Mouse (Mus musculus): ENCODE data around the gene Gna12. TPM values are rescaled to one million over a fixed set of nuclear protein-coding genes. Genes with fewer than 3 reads are reported as not detected.

Gna12 gene
- polyA plus RNA-seq, 1 experiment from 2014 or later: 43.8 TPM

DNA sequence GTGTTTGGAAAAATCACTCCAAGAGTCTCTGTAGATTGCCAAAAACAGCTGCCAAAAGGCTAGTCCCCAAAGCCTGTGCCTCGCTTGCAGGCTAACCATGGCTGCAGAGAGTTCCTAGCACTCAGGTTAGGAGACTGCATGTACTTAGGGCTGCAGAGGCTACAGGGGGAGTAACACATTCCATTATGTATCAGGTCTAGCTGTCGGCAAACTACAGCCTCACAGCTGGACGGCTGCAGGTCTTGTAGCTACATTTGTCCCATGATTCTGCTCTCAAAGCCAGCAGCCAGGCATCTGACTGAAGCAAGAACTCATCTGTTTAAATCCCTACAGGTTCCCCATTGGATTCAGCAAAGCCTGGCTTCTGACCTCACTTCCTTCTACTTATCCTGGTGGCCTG is 35.5 kb downstream of the Gna12 start:
- WGBS: 51% methylated on average over 3 of the region's 3 CpGs
- H3K4me3 ChIP-seq (replicated peaks): no peak overlapping the region
- H3K4me2 ChIP-seq: no peak overlapping the region
- H3K36me3 ChIP-seq: no peaks in the 10 kb centered on the region
- no peak for ATAC-seq (ENCODE audit: low FRiP score)
- peak overlapping the region; percentile 51 for H3K27ac ChIP-seq (replicated peaks)
- H3K9me3 ChIP-seq (replicated peaks): no peaks in the 10 kb centered on the region
- no peaks in the 10 kb centered on the region for H3K27me3 ChIP-seq (replicated peaks)
- H3K4me1 ChIP-seq: peaks cover 67% of the 10 kb centered on the region
- H3K9ac ChIP-seq (replicated peaks): 0 out of 2 replicates have a peak overlapping the region, but pooled peaks have one; percentile 23

DNA sequence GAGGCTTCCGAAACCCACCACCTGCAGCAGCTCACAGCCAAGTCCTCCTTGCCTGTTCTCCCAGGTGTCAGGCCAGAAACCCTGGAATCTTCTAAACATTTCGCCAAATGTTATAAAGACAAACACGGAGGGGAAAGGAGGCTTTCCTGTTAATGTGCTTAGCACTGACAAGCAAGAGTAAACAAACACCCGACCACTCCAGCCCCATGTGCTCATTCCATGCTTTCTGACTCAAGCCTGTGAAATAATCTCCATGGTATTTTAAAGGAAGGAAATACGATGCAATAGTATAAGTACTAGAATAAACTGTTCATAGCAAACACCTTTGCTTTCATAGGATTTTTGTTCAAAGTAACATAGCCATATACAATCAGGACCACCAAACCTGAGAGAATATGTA is 38.0 kb downstream of the Gna12 start:
- H3K9me3 ChIP-seq (replicated peaks): no peaks in the 10 kb centered on the region
- no peak for ATAC-seq (ENCODE audit: low FRiP score)
- 55% methylated on average over 5 of the region's 5 CpGs for WGBS
- no peaks in the 10 kb centered on the region for H3K36me3 ChIP-seq
- no peaks in the 10 kb centered on the region for H3K27me3 ChIP-seq (replicated peaks)
- H3K4me3 ChIP-seq (replicated peaks): no peak overlapping the region
- H3K4me2 ChIP-seq: no peak overlapping the region
- peak overlapping the region; percentile 88 for H3K27ac ChIP-seq (replicated peaks)
- H3K4me1 ChIP-seq: peaks cover 67% of the 10 kb centered on the region
- H3K9ac ChIP-seq (replicated peaks): no peak overlapping the region

DNA sequence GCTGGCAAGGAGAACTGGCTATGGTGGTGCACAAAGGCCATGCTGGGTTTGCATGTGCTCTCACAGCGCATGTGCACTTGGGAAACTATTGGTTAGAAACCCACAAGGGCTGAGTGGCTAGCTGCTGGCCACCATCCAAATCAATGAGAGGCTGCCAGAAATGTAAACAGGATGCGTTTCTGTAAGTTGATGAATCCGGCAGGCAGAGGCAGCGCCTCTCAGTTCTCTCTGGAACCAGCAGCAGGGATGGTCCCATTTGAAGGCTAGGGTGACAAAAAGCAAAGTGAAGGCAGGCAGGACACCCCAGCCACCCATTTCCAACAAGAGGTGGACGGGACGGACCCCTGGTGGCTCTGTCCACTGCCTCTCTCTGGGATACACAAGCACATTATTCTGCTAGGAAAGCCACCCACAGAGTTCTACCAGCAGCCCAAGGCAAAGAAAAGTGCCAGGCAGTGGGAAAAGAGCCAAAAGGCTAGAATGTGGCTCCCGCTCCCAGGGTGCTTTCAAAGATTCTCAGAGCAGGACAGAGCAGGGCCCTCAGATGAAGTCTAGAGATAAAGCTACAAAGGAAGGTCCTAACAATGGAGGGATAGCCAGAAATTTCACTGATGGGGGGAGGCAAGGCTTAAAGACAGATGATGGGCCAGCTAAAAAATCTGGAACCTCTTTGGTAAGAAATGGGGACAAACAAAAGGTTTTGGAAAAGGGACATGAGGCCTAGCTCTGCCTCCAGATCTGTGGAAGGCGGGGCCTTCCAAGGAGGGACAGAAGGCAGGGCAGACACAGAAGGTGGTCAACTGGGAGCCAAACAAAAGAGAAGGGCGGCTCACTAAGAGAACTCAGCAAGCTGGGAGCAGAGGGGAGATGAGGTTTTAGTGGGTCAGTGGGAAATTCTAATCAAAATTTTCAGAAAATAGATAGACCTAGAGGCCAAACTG is 39.0 kb downstream of the Gna12 start:
- WGBS: 29% methylated on average over 9 of the region's 9 CpGs
- Histone ChIP-seq H3K27ac (replicated peaks) (peak overlapping the region; percentile 88), H3K9ac (replicated peaks) (peak overlapping the region; percentile 24), H3K36me3 (no peaks in the 10 kb centered on the region), H3K4me3 (replicated peaks) (no peak overlapping the region), H3K27me3 (replicated peaks) (no peaks in the 10 kb centered on the region), H3K4me2 (peak overlapping the region; percentile 22; the same call in 1 of the 2 replicates), H3K4me1 (peaks cover 67% of the 10 kb centered on the region), H3K9me3 (replicated peaks) (no peaks in the 10 kb centered on the region)
- peak; percentile 51; the same call in 1 of the 2 replicates for ATAC-seq (ENCODE audit: low FRiP score)

DNA sequence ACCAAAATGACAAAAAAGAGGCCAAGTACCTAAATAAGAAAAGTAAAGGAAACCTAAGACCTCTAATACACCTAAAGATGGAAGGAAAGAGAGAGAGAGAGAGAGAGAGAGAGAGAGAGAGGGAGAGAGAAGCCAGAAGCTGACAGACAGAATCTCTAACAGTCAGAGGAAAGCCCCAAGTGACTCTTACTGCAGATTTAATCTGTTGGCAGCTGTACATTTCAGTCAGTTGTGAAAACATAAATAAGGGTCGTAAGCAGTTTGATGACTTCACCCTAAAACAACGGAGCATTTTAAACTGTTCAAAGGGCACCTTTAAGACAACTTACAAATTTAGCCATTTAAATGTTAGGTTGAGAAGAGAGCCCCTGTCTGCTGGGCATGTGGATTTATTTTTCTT is 39.8 kb downstream of the Gna12 start:
- no peak for ATAC-seq (ENCODE audit: low FRiP score)
- peaks cover 69% of the 10 kb centered on the region for H3K4me1 ChIP-seq

DNA sequence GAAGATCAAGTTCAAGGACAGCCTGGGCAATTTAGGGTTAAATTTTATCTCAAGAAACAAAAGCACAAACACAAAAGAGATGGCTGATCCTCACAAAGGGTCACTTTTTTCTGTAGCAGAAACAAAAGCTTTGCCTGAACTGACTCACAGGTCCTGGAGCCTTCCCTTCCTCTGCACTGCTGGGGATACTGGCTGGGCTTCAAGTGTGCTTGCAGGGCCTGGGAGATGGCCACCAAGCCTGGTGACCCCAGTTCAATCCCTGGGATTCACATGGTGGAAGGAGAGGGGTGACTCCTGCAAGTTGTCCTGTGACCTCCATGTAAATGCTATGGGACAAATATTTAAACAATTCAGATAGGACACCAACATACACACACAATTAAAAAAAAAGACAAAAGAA is 40.7 kb downstream of the Gna12 start:
- Histone ChIP-seq H3K9me3 (replicated peaks) (no peaks in the 10 kb centered on the region), H3K27ac (replicated peaks) (peak overlapping the region; percentile 88; the same call in 1 of the 2 replicates), H3K36me3 (peaks cover 5% of the 10 kb centered on the region; the same call in 1 of the 2 replicates), H3K4me3 (replicated peaks) (no peak overlapping the region), H3K9ac (replicated peaks) (no peak overlapping the region), H3K4me1 (peaks cover 61% of the 10 kb centered on the region), H3K27me3 (replicated peaks) (no peaks in the 10 kb centered on the region), H3K4me2 (no peak overlapping the region)
- no peak for ATAC-seq (ENCODE audit: low FRiP score)

More for the DNA sequence above, 39.8 kb downstream of the Gna12 start:
- WGBS: 21% methylated on average over 2 of the region's 2 CpGs
- Histone ChIP-seq H3K36me3 (no peaks in the 10 kb centered on the region), H3K27ac (replicated peaks) (peak overlapping the region; percentile 88), H3K9me3 (replicated peaks) (no peaks in the 10 kb centered on the region), H3K27me3 (replicated peaks) (no peaks in the 10 kb centered on the region), H3K4me3 (replicated peaks) (no peak overlapping the region), H3K4me2 (peak overlapping the region; percentile 22; the same call in 1 of the 2 replicates), H3K9ac (replicated peaks) (no peak overlapping the region)

DNA sequence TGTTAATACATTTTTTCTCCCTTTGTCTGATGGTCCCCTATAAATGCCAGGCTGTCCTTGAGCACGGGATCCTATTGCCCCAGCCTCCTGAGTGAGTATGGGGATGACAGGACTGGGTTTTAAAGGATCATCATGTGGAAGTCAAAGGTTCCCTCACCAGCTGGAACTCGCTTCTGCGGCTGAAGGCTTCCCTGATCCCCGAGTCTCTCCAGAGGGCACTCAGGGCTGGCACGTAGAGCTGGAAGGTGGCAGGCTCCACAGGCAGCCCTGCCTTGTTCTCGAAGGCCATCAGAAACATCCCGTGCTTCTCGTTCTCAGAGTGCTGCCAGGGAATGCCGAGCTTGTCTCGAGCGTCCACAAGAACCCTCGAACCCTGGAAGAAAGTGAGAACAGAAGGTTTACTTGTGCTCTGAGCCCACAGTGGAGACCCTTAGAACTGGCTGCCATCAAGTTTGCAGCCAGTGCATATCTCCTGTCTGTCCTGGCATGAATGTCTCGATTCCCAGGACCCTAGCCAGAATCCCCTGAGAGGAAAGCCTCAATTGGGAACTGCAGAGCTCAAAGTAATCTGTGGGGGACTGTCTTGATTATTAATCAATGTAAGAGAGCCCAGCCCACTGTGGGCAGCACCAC is 44.9 kb downstream of the Gna12 start:
- Histone ChIP-seq H3K36me3 (peaks cover 35% of the 10 kb centered on the region), H3K27ac (replicated peaks) (0 out of 2 replicates have a peak overlapping the region, but pooled peaks have one; percentile 15), H3K4me2 (no peak overlapping the region), H3K4me1 (peaks cover 26% of the 10 kb centered on the region), H3K27me3 (replicated peaks) (no peaks in the 10 kb centered on the region), H3K4me3 (replicated peaks) (no peak overlapping the region), H3K9me3 (replicated peaks) (no peaks in the 10 kb centered on the region), H3K9ac (replicated peaks) (no peak overlapping the region)
- 87% methylated on average over 13 of the region's 13 CpGs for WGBS
- ATAC-seq (ENCODE audit: low FRiP score): no peak

DNA sequence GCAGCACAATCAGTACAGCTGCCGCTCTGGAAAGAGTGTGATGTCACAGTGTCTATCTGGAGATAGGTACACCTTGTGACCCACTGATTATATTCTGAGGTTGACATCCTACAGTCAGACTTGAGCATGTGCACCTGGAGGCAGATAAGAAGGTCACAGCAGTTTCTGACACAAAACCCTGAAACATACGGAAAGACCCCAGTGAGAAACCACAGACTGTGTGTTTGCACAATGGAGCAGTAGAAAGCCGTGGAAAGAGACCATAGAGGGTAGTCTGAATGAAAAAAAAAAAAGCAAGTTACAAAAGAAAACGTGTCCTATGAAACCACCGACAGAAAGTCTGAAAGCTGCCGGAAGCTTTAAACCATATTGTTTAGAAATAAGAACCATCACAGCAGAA is 45.9 kb downstream of the Gna12 start:
- no peak for ATAC-seq (ENCODE audit: low FRiP score)

DNA sequence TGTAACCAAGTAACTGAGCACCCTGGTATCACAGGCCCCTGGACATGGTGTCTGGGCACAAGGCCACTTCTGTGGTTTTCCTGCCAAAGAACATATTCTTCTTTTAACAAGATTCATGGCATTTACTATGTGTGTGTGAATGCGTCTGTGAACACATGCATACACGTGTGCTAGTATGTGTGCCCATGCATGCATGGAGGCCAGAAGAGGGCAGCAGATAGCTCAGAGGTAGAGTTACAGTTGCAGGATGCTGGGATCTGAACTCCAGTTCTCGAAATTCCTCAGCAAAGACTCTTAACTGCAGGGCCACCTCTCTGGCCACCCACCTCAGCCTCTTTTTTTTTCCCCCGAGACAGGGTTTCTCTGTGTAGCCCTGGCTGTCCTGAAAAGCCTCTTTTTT is 46.7 kb downstream of the Gna12 start:
- Histone ChIP-seq H3K9me3 (replicated peaks) (no peaks in the 10 kb centered on the region), H3K4me3 (replicated peaks) (no peak overlapping the region), H3K4me2 (no peak overlapping the region), H3K9ac (replicated peaks) (no peak overlapping the region), H3K27me3 (replicated peaks) (no peaks in the 10 kb centered on the region), H3K36me3 (peaks cover 36% of the 10 kb centered on the region), H3K27ac (replicated peaks) (no peak overlapping the region), H3K4me1 (peaks cover 13% of the 10 kb centered on the region)
- ATAC-seq (ENCODE audit: low FRiP score): no peak
- WGBS: 95% methylated on average over 4 of the region's 4 CpGs

More for the DNA sequence above, 45.9 kb downstream of the Gna12 start:
- Histone ChIP-seq H3K36me3 (peaks cover 36% of the 10 kb centered on the region), H3K9me3 (replicated peaks) (no peaks in the 10 kb centered on the region), H3K27ac (replicated peaks) (no peak overlapping the region), H3K27me3 (replicated peaks) (no peaks in the 10 kb centered on the region), H3K4me2 (no peak overlapping the region), H3K4me1 (peaks cover 20% of the 10 kb centered on the region), H3K4me3 (replicated peaks) (no peak overlapping the region), H3K9ac (replicated peaks) (no peak overlapping the region)
- 85% methylated on average over 6 of the region's 6 CpGs for WGBS

DNA sequence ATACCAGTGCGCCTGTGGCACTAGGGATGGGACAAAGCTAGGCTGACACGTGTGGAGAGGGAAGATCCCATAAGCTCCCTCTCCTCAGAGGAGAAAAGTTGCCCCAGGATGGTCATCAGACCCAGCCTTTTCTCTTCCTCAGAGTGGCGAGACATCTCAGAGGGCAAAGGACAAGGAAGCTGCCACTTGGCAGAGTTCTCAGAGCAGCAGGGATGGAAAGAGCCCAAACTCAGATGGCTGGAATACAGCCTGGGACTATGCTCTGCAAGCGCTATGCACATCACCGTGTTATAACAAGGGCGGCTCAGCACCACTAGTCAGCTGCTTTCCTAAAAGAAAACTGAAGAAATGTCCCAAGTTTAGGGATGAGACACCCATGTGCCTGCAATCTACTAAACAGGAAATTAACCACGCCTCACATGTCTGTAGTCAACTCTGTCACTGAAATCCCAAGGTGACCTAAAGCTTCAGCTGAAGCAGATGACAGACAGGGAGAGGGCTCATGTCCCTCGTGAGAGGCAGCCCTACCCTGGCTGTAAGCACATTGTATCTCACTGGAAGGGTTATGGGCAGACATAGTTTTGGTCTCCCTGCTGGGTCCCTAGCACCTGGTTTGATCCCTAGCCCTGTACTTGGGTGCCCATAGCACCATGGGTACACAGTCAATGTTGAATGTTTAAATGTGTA is 48.2 kb downstream of the Gna12 start:
- H3K4me2 ChIP-seq: no peak overlapping the region
- H3K27ac ChIP-seq (replicated peaks): no peak overlapping the region
- ATAC-seq (ENCODE audit: low FRiP score): no peak
- H3K4me1 ChIP-seq: peaks cover 11% of the 10 kb centered on the region
- H3K27me3 ChIP-seq (replicated peaks): no peaks in the 10 kb centered on the region
- WGBS: 91% methylated on average over 8 of the region's 8 CpGs
- H3K9me3 ChIP-seq (replicated peaks): no peaks in the 10 kb centered on the region
- H3K9ac ChIP-seq (replicated peaks): no peak overlapping the region
- H3K4me3 ChIP-seq (replicated peaks): no peak overlapping the region
- H3K36me3 ChIP-seq: peaks cover 41% of the 10 kb centered on the region

DNA sequence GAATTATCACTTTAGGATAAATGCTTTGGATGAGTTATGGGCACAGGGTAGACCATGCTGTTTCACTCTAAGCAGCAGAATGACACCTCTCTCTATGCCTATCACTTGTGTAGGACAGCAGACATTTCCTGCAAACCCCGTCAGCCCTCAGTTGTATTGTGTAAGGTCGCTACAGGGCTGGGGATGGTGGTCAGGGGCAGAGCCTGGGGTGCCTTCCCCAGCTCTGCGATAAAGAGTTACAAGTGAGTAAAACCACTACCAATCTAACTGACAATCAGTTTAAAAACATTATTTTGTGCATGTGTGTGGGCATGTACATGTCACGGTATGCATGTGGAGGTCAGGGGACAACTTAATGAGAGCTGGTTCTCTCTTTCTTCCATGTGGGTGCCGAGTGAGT is 49.1 kb downstream of the Gna12 start:
- 92% methylated on average over 5 of the region's 5 CpGs for WGBS

DNA sequence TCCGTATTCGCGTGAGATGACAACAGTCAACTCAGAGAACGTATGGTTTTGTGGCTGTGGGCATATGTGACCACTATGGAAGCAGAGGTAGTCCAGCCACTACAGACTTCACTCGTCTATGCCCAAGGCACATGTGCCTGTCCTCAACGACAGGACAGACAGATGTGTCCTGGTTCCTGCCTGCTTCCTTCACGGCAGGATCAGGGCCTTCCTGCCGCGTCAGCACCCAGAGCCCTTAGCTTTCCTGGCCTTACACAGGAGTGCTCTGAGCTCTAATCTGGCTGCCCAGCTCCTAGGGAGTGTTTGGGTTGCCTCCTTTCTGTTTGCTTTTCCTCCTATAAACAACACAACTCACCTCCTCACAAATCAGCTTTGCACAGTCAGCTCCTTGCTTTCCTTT is 53.3 kb downstream of the Gna12 start:
- H3K36me3 ChIP-seq: peaks cover 19% of the 10 kb centered on the region
- H3K4me2 ChIP-seq: no peak overlapping the region
- no peak overlapping the region for H3K27ac ChIP-seq (replicated peaks)
- no peak for ATAC-seq (ENCODE audit: low FRiP score)
- H3K4me3 ChIP-seq (replicated peaks): no peak overlapping the region
- H3K27me3 ChIP-seq (replicated peaks): no peaks in the 10 kb centered on the region
- H3K9ac ChIP-seq (replicated peaks): no peak overlapping the region
- H3K4me1 ChIP-seq: peaks cover 12% of the 10 kb centered on the region
- WGBS: 84% methylated on average over 9 of the region's 9 CpGs
- H3K9me3 ChIP-seq (replicated peaks): no peaks in the 10 kb centered on the region

More for the DNA sequence above, 49.1 kb downstream of the Gna12 start:
- Histone ChIP-seq H3K27ac (replicated peaks) (no peak overlapping the region), H3K9me3 (replicated peaks) (no peaks in the 10 kb centered on the region), H3K4me2 (no peak overlapping the region), H3K4me3 (replicated peaks) (no peak overlapping the region), H3K36me3 (peaks cover 41% of the 10 kb centered on the region), H3K27me3 (replicated peaks) (no peaks in the 10 kb centered on the region), H3K9ac (replicated peaks) (no peak overlapping the region), H3K4me1 (peaks cover 11% of the 10 kb centered on the region)
- ATAC-seq (ENCODE audit: low FRiP score): no peak
